Mouse (Mus musculus) MEL (cell line): ENCODE data around the gene Uspl1. TPM values are rescaled to one million over a fixed set of nuclear protein-coding genes. Genes with fewer than 3 reads are reported as not detected.

ENCODE experiments used
- DNase-seq: peaks from one replicate; pipeline ENCODE4 v3.0.0; 2011; ENCODE audit warnings: low read depth, low spot score
- H3K27ac ChIP-seq: 2 replicates; pipeline ENCODE4 v1.5.1; 2012; ENCODE audit warnings: low read depth, mild to moderate bottlenecking, control low read depth, low read length, moderate library complexity; ENCODE audit not compliant: control insufficient read depth
- H3K27me3 ChIP-seq, 2 experiments: fragments of 150-350 bp in 1 of 2; sonication (generic) in 1 of 2; 2 replicates each; pipeline ENCODE4 v1.6.1; 2012; ENCODE audit warnings: low read length in 2 of 2, mild to moderate bottlenecking in 2 of 2, improper control_type of control experiment in 1 of 2, moderate library complexity in 1 of 2; ENCODE audit not compliant: insufficient read depth in 2 of 2, control insufficient read depth in 1 of 2
- H3K36me3 ChIP-seq, 2 experiments: 2 replicates each; pipeline ENCODE4 v1.6.1; 2012 to 2014; ENCODE audit warnings: low read length in 2 of 2, improper control_type of control experiment in 1 of 2, inconsistent platforms in 1 of 2, mild to moderate bottlenecking in 1 of 2; ENCODE audit not compliant: insufficient read depth in 2 of 2, control insufficient read depth in 1 of 2
- H3K4me1 ChIP-seq, 2 experiments: fragments of 150-350 bp in 1 of 2; sonication (generic) in 1 of 2; 2 replicates each; pipeline ENCODE4 v1.6.1; 2012; ENCODE audit warnings: low read length in 2 of 2, improper control_type of control experiment in 1 of 2, mild to moderate bottlenecking in 1 of 2; ENCODE audit not compliant: insufficient read depth in 2 of 2, control insufficient read depth in 1 of 2
- H3K4me3 ChIP-seq, 2 experiments: fragments of 150-350 bp in 1 of 2; sonication (generic) in 1 of 2; 2 replicates each; pipeline ENCODE4 v1.5.1; 2012; ENCODE audit warnings: low read depth in 2 of 2, low read length in 2 of 2, mild to moderate bottlenecking in 2 of 2, moderate library complexity in 2 of 2, control low read depth in 1 of 2, improper control_type of control experiment in 1 of 2; ENCODE audit not compliant: control insufficient read depth in 1 of 2, insufficient read depth in 1 of 2
- H3K79me2 ChIP-seq: 2 replicates; pipeline ENCODE4 v1.6.1; 2012; ENCODE audit warnings: mild to moderate bottlenecking, low read length, moderate library complexity; ENCODE audit not compliant: control insufficient read depth, poor library complexity, insufficient read depth
- H3K9ac ChIP-seq: 2 replicates; pipeline ENCODE4 v1.6.1; 2012; ENCODE audit warnings: low read depth, mild to moderate bottlenecking, control low read depth, low read length, moderate library complexity; ENCODE audit not compliant: control insufficient read depth, poor library complexity, severe bottlenecking
- H3K9me3 ChIP-seq: fragments of 150-350 bp; sonication (generic); replicated peaks from 2 replicates; pipeline ENCODE4 v1.6.1; 2012; ENCODE audit warnings: mild to moderate bottlenecking, low read length, improper control_type of control experiment, moderate library complexity; ENCODE audit not compliant: insufficient read depth
- BHLHE40 ChIP-seq: IDR thresholded peaks from 2 replicates; pipeline ENCODE4 v1.6.1; 2012; ENCODE audit warnings: low read depth, mild to moderate bottlenecking, inconsistent platforms, low read length, improper control_type of control experiment, borderline replicate concordance
- CHD1 ChIP-seq: IDR thresholded peaks from 2 replicates; pipeline ENCODE4 v1.6.1; 2012; ENCODE audit warnings: low read depth, mild to moderate bottlenecking, inconsistent platforms, low read length, improper control_type of control experiment
- CHD2 ChIP-seq: IDR thresholded peaks from 2 replicates; pipeline ENCODE4 v1.6.1; 2011; ENCODE audit warnings: low read length, improper control_type of control experiment
- CTCF ChIP-seq, 3 experiments: IDR thresholded peaks in 2 of 3; conservative IDR thresholded peaks in 1 of 3; 2 replicates each; pipeline ENCODE4 v1.5.1; 2011 to 2012; ENCODE audit warnings: low read length in 3 of 3, low read depth in 2 of 3, mild to moderate bottlenecking in 2 of 3, improper control_type of control experiment in 1 of 3, inconsistent platforms in 1 of 3, mixed read lengths in 1 of 3, moderate library complexity in 1 of 3; ENCODE audit not compliant: control insufficient read depth in 1 of 3, insufficient read depth in 1 of 3, poor library complexity in 1 of 3, severe bottlenecking in 1 of 3
- E2F4 ChIP-seq: IDR thresholded peaks from 2 replicates; pipeline ENCODE4 v1.6.1; 2011; ENCODE audit warnings: low read depth, low read length, improper control_type of control experiment, borderline replicate concordance
- ELF1 ChIP-seq: IDR thresholded peaks from 2 replicates; pipeline ENCODE4 v1.6.1; 2014; ENCODE audit warnings: low read depth, mild to moderate bottlenecking, inconsistent platforms, low read length, improper control_type of control experiment, moderate library complexity
- GABPA ChIP-seq: IDR thresholded peaks from 2 replicates; pipeline ENCODE4 v1.6.1; 2012; ENCODE audit warnings: low read depth, mild to moderate bottlenecking, inconsistent platforms, low read length, improper control_type of control experiment, moderate library complexity
- GATA1 ChIP-seq: IDR thresholded peaks from 2 replicates; pipeline ENCODE4 v1.6.1; 2011; ENCODE audit warnings: low read depth, low read length, improper control_type of control experiment
- HCFC1 ChIP-seq: IDR thresholded peaks from 2 replicates; pipeline ENCODE4 v1.6.1; 2012; ENCODE audit warnings: low read depth, mild to moderate bottlenecking, inconsistent platforms, low read length, improper control_type of control experiment, moderate library complexity
- MAZ ChIP-seq: IDR thresholded peaks from 2 replicates; pipeline ENCODE4 v1.6.1; 2012; ENCODE audit warnings: low read depth, mild to moderate bottlenecking, inconsistent platforms, low read length, improper control_type of control experiment
- MXI1 ChIP-seq: IDR thresholded peaks from 2 replicates; pipeline ENCODE4 v1.6.1; 2011; ENCODE audit warnings: mild to moderate bottlenecking, low read depth, low read length, improper control_type of control experiment
- MYC ChIP-seq: IDR thresholded peaks from 2 replicates; pipeline ENCODE4 v1.6.1; 2011; ENCODE audit warnings: low read depth, mild to moderate bottlenecking, low read length, improper control_type of control experiment, moderate library complexity
- NRF1 ChIP-seq: IDR thresholded peaks from 2 replicates; pipeline ENCODE4 v1.6.1; 2014; ENCODE audit warnings: low read depth, mild to moderate bottlenecking, inconsistent platforms, low read length, improper control_type of control experiment, moderate library complexity; ENCODE audit not compliant: poor library complexity, insufficient read depth, severe bottlenecking
- RAD21 ChIP-seq: IDR thresholded peaks from 2 replicates; pipeline ENCODE4 v1.6.1; 2011; ENCODE audit warnings: mild to moderate bottlenecking, low read depth, low read length, improper control_type of control experiment
- SMC3 ChIP-seq: IDR thresholded peaks from 2 replicates; pipeline ENCODE4 v1.6.1; 2011; ENCODE audit warnings: low read depth, low read length, improper control_type of control experiment
- TCF12 ChIP-seq: IDR thresholded peaks from 2 replicates; pipeline ENCODE4 v1.6.1; 2014; ENCODE audit warnings: low read depth, mild to moderate bottlenecking, inconsistent platforms, low read length, improper control_type of control experiment, moderate library complexity
- ZKSCAN1 ChIP-seq: IDR thresholded peaks from 2 replicates; pipeline ENCODE4 v1.6.1; 2012; ENCODE audit warnings: low read depth, mild to moderate bottlenecking, inconsistent platforms, low read length, improper control_type of control experiment, moderate library complexity
- polyA plus RNA-seq, 2 experiments: library from polyadenylated mRNA; stranded (reverse) in 1 of 2; unstranded in 1 of 2; fragments of >175 nt in 1 of 2; fragments of >200 nt in 1 of 2; gene quantifications; 2 replicates each; pipeline versions ENCODE4 v1.2.1 to v1.2.4; 2012; ENCODE audit warnings: low replicate concordance in 2 of 2, low read depth in 1 of 2; ENCODE audit not compliant: insufficient read length in 2 of 2, insufficient read depth in 1 of 2, missing spikeins in 1 of 2
- total RNA-seq: library from RNA; depleted of rRNA; stranded (reverse); fragments of 300-350 nt; gene quantifications from 2 replicates; pipeline ENCODE4 v1.2.3, GENCODE M21; 2012

Gene Uspl1
- total and polyA plus RNA-seq, 3 experiments = 68.5 to 179 (median 94.4) TPM

- H3K9me3 ChIP-seq = no peaks in the 10 kb centered on the region
- no peaks in the 10 kb centered on the region for H3K4me1 ChIP-seq
- H3K79me2 ChIP-seq = peaks cover 9% of the 10 kb centered on the region
- no peak overlapping the region for H3K27ac ChIP-seq
- DNase-seq = no peak
- H3K9ac ChIP-seq = no peak overlapping the region
- no peak for TF ChIP-seq HCFC1
- TF ChIP-seq ELF1 = no peak
- no peak for TF ChIP-seq CHD2
- TF ChIP-seq RAD21 = no peak
- peaks cover 2 to 71% of the 10 kb centered on the region in 2 experiments; a peak in 3 of 4 replicates for H3K36me3 ChIP-seq
- H3K4me3 ChIP-seq = no peak overlapping the region
- no peaks in the 10 kb centered on the region for H3K27me3 ChIP-seq
Measured at GRCm38 (mm10) chr5:149207661-149208060, 23.5 kb downstream of the Uspl1 start.

- DNase-seq = no peak
- no peaks in the 10 kb centered on the region for H3K9me3 ChIP-seq
- no peaks in the 10 kb centered on the region for H3K27me3 ChIP-seq
- H3K4me1 ChIP-seq = no peaks in the 10 kb centered on the region
- no peak overlapping the region for H3K9ac ChIP-seq
- H3K27ac ChIP-seq = no peak overlapping the region
- no peak overlapping the region for H3K4me3 ChIP-seq
- peaks cover 7% of the 10 kb centered on the region for H3K79me2 ChIP-seq
- TF ChIP-seq GATA1 (no peak), MXI1 (no peak), E2F4 (no peak)
- H3K36me3 ChIP-seq = peaks cover 2 to 71% of the 10 kb centered on the region in 2 experiments; a peak in 3 of 4 replicates
Measured at GRCm38 (mm10) chr5:149208776-149209175, 24.6 kb downstream of the Uspl1 start.

- no peaks in the 10 kb centered on the region for H3K9me3 ChIP-seq
- peaks cover 2 to 68% of the 10 kb centered on the region in 2 experiments; a peak in 3 of 4 replicates for H3K36me3 ChIP-seq
- H3K79me2 ChIP-seq = peaks cover 7% of the 10 kb centered on the region
- no peaks in the 10 kb centered on the region for H3K4me1 ChIP-seq
- no peak overlapping the region for H3K27ac ChIP-seq
- TF ChIP-seq TCF12 (no peak), RAD21 (no peak), BHLHE40 (no peak), ZKSCAN1 (no peak), SMC3 (no peak), NRF1 (no peak), MAZ (no peak), ELF1 (no peak), GATA1 (no peak), MYC (no peak), CTCF (IDR thresholded peaks at IDR 0.05 in 2 of 3, conservative IDR thresholded peaks at IDR 0.05 in 1 of 3; ENCODE audit: control insufficient read depth in 1 of 3, insufficient read depth in 1 of 3, low read depth in 2 of 3, low read length in 3 of 3, poor library complexity in 1 of 3, severe bottlenecking in 1 of 3) (no peak), GABPA (no peak), CHD1 (no peak)
- no peak for DNase-seq
- no peak overlapping the region for H3K4me3 ChIP-seq
- H3K27me3 ChIP-seq = no peaks in the 10 kb centered on the region
- no peak overlapping the region for H3K9ac ChIP-seq
Measured at GRCm38 (mm10) chr5:149209328-149209727, 25.2 kb downstream of the Uspl1 start.
